Mouse (Mus musculus) embryonic facial prominence, embryonic 15.5 days (tissue): ENCODE measurements around the gene Nrsn1. TPM values are rescaled to one million over a fixed set of nuclear protein-coding genes. Genes with fewer than 3 reads are reported as not detected.

Source experiments
- ATAC-seq: fragments of 200-750 bp; cut with Nextera tagmentation; 2 replicates; pipeline ENCODE4 v1.8.0; 2017; ENCODE audit warnings: low read depth, moderate TSS enrichment; ENCODE audit not compliant: insufficient number of reproducible peaks, low FRiP score, low TSS enrichment
- H3K27ac ChIP-seq: fragments of 300-500 bp; sonication (generic); replicated peaks from 2 replicates; pipeline ENCODE4 v1.5.1; 2015; ENCODE audit warnings: mild to moderate bottlenecking, inconsistent platforms
- H3K27me3 ChIP-seq: fragments of 300-500 bp; sonication (generic); 2 replicates; pipeline ENCODE4 v1.6.1; 2015; ENCODE audit warnings: inconsistent platforms
- H3K36me3 ChIP-seq: fragments of 300-500 bp; sonication (generic); 2 replicates; pipeline ENCODE4 v1.6.1; 2015; ENCODE audit warnings: mild to moderate bottlenecking, inconsistent platforms
- H3K4me1 ChIP-seq: fragments of 300-500 bp; sonication (generic); 2 replicates; pipeline ENCODE4 v1.6.1; 2015; ENCODE audit warnings: inconsistent platforms
- H3K4me2 ChIP-seq: fragments of 300-500 bp; sonication (generic); replicated peaks from 2 replicates; pipeline ENCODE4 v1.6.1; 2015; ENCODE audit warnings: mild to moderate bottlenecking, inconsistent platforms
- H3K4me3 ChIP-seq: fragments of 300-500 bp; sonication (generic); replicated peaks from 2 replicates; pipeline ENCODE4 v1.5.1; 2015; ENCODE audit warnings: mild to moderate bottlenecking, inconsistent platforms
- H3K9ac ChIP-seq: fragments of 300-500 bp; sonication (generic); 2 replicates; pipeline ENCODE4 v1.6.1; 2015; ENCODE audit warnings: inconsistent platforms
- H3K9me3 ChIP-seq: fragments of 300-500 bp; sonication (generic); replicated peaks from 2 replicates; pipeline ENCODE4 v1.6.1; 2016; ENCODE audit warnings: inconsistent platforms
- WGBS: fragments of 180-500 bp; shearing (Covaris S2); methylation state at CpG from one replicate; pipeline ENCODE4 v1.1.7; 2015; 5-methylcytosine and 5-hydroxymethylcytosine counted together
- polyA plus RNA-seq: library from polyadenylated mRNA; unstranded; fragments of >200 nt; fragmentation: Nextera tagmentation; extraction: Ambion mirVana; gene quantifications from 2 replicates; pipeline ENCODE4 v1.2.1, GENCODE M21; 2015

Nrsn1 gene
- polyA plus RNA-seq, 1 experiment from 2014 or later: 1.2 TPM

DNA sequence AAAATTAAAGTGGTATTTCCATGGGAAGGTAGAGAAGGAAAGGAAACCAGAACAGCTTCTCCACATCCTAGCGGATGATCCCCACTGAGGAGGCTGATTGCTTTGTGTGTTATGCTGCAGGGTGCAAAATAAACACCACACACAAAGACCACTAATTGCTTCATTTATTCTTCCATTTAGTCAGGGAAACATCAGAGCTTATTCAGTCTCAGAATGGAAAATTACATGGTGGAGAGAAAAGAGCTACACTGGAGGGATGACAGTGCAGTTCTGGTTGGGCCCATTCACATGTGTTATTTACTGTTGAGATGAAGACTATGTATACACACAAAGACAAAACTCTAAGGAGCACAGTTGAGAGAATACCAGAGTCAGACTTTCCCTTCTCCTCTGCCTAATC is 18.4 kb downstream of the Nrsn1 start:
- no peak overlapping the region for H3K27ac ChIP-seq
- no peak overlapping the region for H3K4me2 ChIP-seq
- 72% methylated on average over 1 of the region's 1 CpGs for WGBS
- H3K27me3 ChIP-seq: no peaks in the 10 kb centered on the region
- peaks cover 9% of the 10 kb centered on the region for H3K4me1 ChIP-seq
- no peak overlapping the region for H3K9ac ChIP-seq
- ATAC-seq: no peak
- H3K4me3 ChIP-seq: no peak overlapping the region
- no peaks in the 10 kb centered on the region for H3K9me3 ChIP-seq
- H3K36me3 ChIP-seq: no peaks in the 10 kb centered on the region

DNA sequence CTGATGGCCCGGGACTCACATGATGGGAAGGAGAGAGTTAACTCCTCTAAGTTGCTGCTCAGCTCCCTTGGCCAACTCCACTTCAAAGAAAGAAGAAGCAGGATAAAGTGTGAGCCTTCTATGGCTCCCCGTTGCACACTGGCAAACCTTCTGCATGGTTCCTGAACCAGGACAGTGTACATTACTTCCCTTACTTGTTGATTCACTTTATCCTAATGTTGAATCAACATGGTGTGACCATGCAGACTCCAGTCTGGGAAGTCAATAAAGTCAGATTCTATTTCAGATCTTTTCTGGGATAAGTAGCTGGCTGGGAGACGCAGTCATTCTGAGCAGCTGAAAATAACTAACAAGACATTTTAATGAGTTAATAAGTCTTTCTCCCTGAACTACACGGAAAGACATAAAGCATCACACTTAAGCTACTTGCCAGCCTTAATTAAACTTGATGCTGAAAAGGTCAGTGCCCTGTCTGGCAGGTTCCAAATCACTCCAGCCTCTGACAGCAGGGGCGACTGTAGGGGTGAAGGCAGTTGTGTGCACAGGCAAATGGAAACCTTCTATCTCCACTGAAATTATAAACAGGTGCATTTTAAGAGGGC is 50.0 kb downstream of the Nrsn1 start:
- H3K36me3 ChIP-seq: no peaks in the 10 kb centered on the region
- no peaks in the 10 kb centered on the region for H3K27me3 ChIP-seq
- no peak overlapping the region for H3K27ac ChIP-seq
- H3K4me1 ChIP-seq: no peaks in the 10 kb centered on the region
- 45% methylated on average over 5 of the region's 5 CpGs for WGBS
- no peak overlapping the region for H3K4me3 ChIP-seq
- no peaks in the 10 kb centered on the region for H3K9me3 ChIP-seq
- no peak overlapping the region for H3K9ac ChIP-seq
- ATAC-seq: no peak
- no peak overlapping the region for H3K4me2 ChIP-seq

DNA sequence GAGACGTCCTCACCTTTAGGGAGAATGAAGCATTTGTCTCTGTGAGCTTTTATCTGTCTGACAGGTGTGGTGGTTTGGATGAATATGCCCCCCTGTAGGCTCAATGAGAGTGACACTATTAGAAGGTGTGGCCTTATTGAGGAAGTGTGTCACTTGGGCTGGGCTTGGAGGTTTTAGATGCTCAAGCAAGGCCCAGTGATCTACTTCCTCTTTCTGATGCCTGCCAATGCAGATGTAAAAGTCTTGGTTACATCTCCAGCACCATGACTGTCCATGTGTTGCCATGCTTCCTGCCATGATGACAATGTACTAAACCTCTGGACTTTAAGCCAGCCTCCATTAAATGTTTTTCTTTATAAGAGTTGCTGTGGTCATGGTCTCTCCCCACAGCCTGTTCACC is 51.9 kb downstream of the Nrsn1 start:
- Histone ChIP-seq H3K27me3 (no peaks in the 10 kb centered on the region), H3K27ac (no peak overlapping the region), H3K36me3 (no peaks in the 10 kb centered on the region), H3K4me2 (no peak overlapping the region), H3K9me3 (no peaks in the 10 kb centered on the region), H3K4me3 (no peak overlapping the region), H3K9ac (no peak overlapping the region), H3K4me1 (no peaks in the 10 kb centered on the region)
- 85% methylated on average over 1 of the region's 1 CpGs for WGBS
- ATAC-seq: no peak

GRCm38 (mm10) chr13:25206950-25207349 is 63.4 kb downstream of the Nrsn1 start:
- no peak for ATAC-seq
- Histone ChIP-seq H3K4me3 (no peak overlapping the region), H3K27ac (no peak overlapping the region), H3K4me2 (no peak overlapping the region), H3K9me3 (no peaks in the 10 kb centered on the region), H3K27me3 (no peaks in the 10 kb centered on the region), H3K36me3 (no peaks in the 10 kb centered on the region), H3K9ac (no peak overlapping the region), H3K4me1 (no peaks in the 10 kb centered on the region)
- 88% methylated on average over 5 of the region's 5 CpGs for WGBS

Other genes with a start within 250 kb of the Nrsn1 start
- 3.0 and 4.5 TPM in 2 replicates for gene Dcdc2a, start 214.5 kb downstream of the Nrsn1 start, polyA plus RNA-seq